Mouse (Mus musculus): ENCODE data around the gene Ankdd1a.

DNA sequence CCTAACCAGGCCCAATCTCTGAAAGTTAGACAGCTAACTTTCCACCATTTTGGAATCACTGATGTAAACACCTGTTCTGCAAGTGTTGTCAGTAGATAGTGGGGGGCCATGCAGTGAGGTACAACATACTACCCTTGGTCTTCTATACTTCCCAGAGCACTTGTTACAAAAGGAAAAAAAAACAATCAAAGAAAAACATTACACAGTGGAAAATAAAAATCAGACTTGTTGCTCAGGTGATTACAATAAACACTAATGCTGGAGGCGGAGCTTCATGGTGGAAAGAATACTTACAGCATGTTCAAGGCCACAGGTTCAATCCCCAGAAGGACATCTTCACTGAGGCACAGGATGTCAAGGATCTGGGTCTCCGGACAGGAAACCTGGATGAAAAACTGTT lies 32.7 kb upstream of the Ankdd1a start:
- no peak for TF ChIP-seq CTCF (IDR thresholded peaks at IDR 0.05; ENCODE audit: extremely low read depth, insufficient read depth, insufficient read length, insufficient replicate concordance)
- TF ChIP-seq POLR2A (IDR thresholded peaks at IDR 0.05; ENCODE audit: low read depth, low read length): no peak
